Mouse (Mus musculus) urinary bladder, adult 18-20 months (tissue): ENCODE results near the gene Gucy1a1.

Experiments
- DNase-seq, 2 experiments: peaks; one replicate each; pipeline ENCODE4 v3.0.0; 2022; ENCODE audit warnings: low spot score in 2 of 2, mixed read lengths in 2 of 2

Gene Gucy1a1

GRCm38 (mm10) chr3:82096801-82097200, 48.8 kb downstream of the Gucy1a1 start:
- DNase-seq: no peak

- peak in 1 of 2 experiments; percentile 2 for DNase-seq
These were observed 71.3 kb downstream of the Gucy1a1 start, which contains the start of gene Gucy1b1 for GRCm38 (mm10) chr3:82074201-82074851. Gucy1b1 (minus strand) TSS chr3:82074689.

- DNase-seq: peak; percentile 3 to 5
These were observed 71.8 kb downstream of the Gucy1a1 start for GRCm38 (mm10) chr3:82073741-82074181.

GRCm38 (mm10) chr3:82067830-82068229, 77.8 kb downstream of the Gucy1a1 start:
- DNase-seq: no peak

GRCm38 (mm10) chr3:82061402-82062180, 84.0 kb downstream of the Gucy1a1 start:
- no peak for DNase-seq

GRCm38 (mm10) chr3:82057201-82057600, 88.4 kb downstream of the Gucy1a1 start:
- DNase-seq: no peak

- no peak for DNase-seq
These were observed 91.2 kb downstream of the Gucy1a1 start for GRCm38 (mm10) chr3:82054283-82054974.

GRCm38 (mm10) chr3:82052029-82052428, 93.6 kb downstream of the Gucy1a1 start:
- no peak for DNase-seq

GRCm38 (mm10) chr3:82051468-82051867, 94.1 kb downstream of the Gucy1a1 start:
- no peak for DNase-seq

GRCm38 (mm10) chr3:82048681-82049080, 96.9 kb downstream of the Gucy1a1 start:
- DNase-seq: no peak

- no peak for DNase-seq
These were observed 97.5 kb downstream of the Gucy1a1 start for GRCm38 (mm10) chr3:82048078-82048477.

- DNase-seq: peak in 1 of 2 experiments; percentile 16
These were observed 98.4 kb downstream of the Gucy1a1 start for GRCm38 (mm10) chr3:82047100-82047753.

- no peak for DNase-seq
These were observed 99.5 kb downstream of the Gucy1a1 start for GRCm38 (mm10) chr3:82046087-82046486.

GRCm38 (mm10) chr3:82044902-82045301, 100.7 kb downstream of the Gucy1a1 start:
- no peak for DNase-seq

GRCm38 (mm10) chr3:82043676-82044075, 101.9 kb downstream of the Gucy1a1 start:
- no peak for DNase-seq
